Mouse (Mus musculus) lung, adult 18-20 months (tissue): ENCODE measurements around the gene Ncbp1.

Experiments
- DNase-seq, 2 experiments: peaks; one replicate each; pipeline ENCODE4 v3.0.0; 2022; ENCODE audit warnings: mixed read lengths in 2 of 2

Gene Ncbp1

DNA sequence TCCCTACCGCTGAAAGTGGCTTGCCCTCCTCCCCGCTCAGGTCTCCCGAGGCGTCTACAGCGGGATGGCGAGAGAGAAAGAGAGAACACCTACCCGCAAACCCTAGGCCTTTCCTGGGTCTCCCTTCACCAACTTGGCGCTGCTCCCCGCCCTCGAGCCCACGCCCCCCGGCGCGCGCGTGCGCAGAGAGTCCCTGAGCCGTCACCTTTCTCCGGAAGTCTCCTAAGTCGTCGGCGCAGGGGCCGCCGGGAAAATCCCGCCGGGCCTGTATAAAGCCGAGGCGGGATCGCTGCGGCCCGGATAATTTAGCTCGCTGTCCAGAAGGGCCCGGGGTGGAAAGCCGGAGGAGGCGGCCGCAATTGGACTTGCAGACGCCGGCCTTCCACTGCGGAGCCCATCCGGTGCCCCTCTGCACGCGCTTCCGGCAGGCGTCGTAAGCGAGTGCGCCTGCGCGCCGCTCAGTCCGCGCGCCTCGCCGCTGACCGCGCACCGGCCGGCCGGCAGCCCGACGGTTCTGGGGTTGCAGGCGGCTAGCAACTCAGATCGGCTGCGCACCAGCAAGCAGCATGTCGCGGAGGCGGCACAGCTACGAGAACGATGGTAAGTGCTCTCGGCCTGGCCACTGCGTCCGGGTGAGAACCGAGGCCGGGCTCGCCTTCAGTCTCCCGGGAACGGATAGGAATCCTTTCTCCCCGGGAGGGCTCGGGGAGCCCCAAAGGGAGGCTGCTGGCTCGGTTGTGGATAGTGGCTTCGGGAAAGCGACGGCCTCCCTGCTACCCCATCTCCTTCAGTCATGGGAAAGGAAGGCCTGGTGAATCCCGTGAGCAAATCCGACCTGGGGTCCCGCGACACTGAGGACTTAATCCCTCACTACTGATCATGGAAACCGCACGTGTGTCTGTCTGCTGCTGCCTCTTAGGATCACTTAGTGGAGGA, at the start of gene Ncbp1, which contains the start of gene Tstd2:
Gene Ncbp1, plus strand, starts transcription at position 327 of the 936 bp plus-strand sequence.
Gene Tstd2, minus strand, starts transcription at position 408 of the 936 bp plus-strand sequence.
- peak; percentile 89 to 91 for DNase-seq

DNA sequence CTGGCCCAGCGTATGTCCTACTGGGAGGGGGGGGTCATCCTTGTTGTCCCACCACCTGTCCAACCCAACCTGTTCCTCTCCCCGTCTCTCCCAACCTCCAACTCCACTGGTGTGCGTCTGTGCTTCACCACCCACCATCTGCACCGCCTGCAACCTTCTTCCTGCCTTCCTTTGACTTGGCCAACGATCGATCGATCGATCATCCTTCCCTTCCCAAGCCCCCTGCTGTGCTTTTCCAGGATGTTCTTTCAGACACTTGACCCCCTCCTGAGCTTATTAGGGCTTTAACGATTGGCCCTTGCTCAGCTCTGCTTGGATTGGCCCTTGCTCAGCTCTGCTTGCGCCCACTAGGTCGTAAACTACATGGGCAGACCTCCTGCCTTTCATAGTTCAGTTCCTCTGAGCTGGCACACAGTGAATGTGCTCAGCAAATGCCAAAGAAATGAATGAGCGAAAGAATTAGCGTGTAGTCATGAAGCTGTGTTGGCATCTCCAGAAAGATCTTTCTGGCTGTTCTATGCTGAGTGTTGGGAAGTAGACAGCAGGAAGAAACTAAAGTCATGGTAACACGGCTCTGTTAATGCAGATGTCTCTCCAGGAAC, 48.8 kb upstream of the Ncbp1 start:
- DNase-seq = no peak

DNA sequence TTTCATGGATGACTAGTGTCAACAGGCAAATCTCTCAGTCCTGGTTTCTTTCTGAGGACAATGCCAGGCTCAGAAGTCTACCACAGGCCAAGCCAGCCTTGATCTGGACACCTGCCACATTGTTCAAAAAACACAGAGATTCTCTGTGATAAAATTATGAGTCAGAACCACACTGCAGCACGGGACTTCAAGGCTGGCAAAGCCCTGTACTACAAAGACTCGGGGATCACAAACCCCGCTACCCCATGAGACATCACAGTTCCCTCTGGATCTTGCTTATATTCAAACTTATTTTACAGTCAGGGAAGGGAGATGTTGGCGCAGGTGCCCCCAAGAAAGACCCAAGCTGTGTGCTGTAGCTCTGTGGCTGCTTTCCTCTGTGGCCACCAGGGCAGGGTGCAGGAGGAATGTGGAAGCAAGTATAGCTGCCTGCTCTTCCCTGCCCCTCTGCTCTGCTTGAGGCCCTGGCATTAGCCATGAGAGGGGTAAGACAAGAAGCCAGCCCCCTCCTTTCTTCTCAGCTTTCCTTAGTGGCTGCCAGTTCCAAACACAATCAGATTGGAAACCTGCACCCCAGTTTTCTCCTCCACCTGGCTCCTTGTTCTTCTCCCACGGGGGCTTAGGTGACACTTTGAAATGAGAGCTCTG, 45.9 kb upstream of the Ncbp1 start:
- no peak for DNase-seq

DNA sequence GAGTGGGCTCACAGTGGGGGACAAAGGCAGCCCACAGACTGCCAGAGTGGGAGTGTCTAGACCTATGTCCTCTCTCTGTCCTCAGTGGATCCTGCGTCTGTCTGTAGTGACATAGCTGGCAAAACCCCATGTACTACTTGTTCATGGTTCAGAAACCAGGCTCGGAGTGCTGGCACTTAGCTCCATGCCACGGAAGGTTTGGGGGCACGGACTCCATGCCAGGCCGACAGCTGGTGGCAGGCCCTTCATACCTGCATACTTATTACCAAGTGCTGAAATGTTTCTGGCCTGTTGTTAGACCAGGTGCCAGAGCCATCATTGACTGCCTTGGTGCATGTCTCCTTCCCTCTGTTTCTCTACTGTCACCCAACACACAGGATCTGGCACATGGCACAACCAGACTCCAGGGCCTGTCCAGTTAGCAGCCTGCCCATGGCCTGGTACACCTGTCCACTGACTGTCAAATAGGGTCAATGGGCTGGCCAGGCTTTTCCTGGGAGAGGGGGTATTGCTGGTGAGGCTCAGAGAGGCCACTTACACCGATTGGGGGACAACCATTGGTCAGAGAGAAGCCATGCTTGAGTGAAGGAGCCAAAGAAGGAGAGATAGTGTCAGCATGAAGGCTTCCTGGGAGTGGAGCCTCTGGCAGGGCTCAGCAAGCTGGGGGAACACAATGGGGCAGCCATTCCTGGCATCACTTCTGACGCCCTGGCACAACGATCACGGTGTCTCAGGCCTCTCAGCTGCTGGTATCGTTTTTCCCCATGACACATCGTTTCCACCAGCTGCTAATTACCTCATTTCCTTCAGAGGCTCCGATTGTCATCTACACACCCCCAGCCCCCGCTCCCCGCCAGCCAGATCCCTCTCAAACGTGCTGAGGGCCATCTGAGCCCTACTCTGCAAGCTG, 43.2 kb upstream of the Ncbp1 start:
- DNase-seq = no peak

DNA sequence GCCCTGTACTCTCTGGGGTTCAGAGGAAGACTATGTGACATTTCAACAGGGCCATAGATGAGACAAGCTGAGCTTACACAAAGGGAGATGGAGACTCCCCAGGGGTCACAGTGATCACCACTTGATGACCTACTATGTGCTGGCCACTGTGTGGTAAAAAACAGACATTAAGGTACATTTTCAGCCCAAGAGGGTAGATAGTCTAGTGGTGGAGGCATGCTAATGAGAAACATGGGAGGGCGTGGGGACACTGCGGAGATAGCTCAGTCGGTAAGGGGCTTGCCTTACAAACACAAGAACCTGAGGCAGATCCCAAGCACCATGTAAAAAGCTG, 42.6 kb upstream of the Ncbp1 start:
- no peak for DNase-seq

DNA sequence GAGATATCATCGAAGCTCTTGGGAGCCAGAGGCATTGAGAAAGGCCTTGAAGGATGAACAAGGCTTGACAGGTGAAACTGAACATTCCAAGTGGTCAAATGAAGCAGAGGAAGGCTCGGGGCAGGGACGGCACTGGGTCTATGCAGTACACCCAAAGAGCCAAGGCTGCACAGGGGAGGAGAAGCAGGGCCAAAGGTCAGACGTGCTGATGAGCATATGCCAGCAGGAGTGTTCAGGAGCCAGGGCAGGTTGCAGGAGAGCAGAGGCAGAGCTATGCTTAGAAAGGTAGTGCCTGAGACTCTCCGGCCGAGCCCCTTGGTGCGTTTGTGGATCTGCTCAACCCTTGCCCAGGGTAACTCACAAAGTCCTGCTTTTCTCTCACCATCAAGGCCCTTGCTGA, 41.9 kb upstream of the Ncbp1 start:
- DNase-seq = no peak

DNA sequence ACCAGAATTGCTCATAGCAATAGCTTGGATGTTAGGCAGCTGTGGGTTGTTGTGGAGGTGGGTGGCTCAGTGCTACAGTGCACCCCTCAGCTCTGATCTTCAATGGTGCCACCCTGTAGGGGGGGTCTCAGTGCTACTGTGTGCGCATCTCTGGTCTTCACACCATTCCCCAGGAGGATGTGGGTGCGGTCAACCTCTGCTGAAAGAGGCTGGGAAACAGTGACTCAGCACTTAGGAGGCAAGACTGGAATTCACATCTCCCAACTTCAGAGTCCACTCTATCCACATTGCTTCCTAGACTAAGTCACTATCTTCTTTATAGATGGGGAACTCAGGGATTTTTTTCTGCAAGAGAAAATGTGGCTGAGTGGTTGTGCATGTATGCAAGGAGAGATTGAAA, 40.8 kb upstream of the Ncbp1 start:
- DNase-seq = no peak

DNA sequence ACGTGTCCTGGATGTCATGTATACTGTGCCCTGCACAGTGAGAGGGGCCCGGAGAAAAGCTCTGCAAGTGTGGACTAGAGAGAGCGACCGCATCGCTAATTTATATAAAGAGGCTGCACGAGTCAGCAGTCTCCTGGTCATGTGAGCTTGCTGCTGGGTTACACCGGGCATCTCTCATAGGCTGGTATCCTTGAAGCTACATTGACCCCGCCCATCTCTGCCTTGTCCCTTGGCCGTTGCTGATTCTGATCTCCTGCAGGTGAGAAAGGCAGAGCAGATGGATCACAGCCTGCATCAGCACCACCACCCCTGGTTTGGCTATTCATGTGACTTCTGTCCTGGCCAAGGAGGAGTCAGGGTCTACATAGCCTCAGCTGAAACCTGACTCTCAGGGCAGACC, 39.3 kb upstream of the Ncbp1 start:
- no peak for DNase-seq

DNA sequence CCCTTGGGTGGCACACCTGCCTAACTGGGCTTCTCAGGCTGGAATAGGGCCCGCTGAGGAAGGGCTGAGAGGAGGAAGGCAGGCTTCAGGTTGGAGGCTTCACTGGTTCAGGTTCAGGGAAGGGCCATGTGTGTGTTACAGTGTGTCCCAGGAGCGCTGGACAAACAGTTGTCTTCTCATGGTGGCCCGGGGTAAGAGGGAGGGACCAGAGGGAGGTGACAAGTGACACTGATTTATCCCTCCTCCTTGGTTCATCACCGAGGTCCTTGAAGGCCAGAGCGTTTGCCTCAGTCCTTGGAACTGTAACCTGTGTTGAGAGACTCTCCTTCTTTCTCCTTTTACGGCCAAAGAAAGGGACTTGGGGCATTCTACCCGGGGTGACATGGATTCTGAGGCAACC, 37.9 kb upstream of the Ncbp1 start:
- DNase-seq = no peak

DNA sequence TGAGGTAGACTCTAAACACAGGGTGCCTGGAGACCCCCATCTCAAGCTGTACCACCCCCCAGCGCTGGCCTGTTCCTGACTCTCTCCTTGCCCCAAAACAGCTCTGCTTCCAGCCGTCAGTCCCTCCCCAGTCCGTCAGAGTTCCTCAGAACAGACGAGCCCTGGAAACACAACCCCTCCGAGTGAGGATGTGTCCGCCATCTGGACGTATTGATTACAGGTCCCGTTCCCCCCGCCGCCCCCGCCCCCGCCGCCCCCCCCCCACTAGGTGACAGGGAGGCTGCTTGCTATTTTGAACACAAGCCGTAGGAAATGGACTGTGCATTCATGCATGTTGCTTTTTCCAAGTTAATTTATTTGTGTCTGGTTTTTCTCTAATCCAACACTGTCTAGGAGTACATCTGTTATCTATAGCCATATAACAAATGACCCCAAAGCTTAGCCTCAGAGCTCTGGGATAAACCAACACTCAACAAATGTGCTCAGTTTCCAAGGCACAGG, 37.2 kb upstream of the Ncbp1 start:
- no peak for DNase-seq

DNA sequence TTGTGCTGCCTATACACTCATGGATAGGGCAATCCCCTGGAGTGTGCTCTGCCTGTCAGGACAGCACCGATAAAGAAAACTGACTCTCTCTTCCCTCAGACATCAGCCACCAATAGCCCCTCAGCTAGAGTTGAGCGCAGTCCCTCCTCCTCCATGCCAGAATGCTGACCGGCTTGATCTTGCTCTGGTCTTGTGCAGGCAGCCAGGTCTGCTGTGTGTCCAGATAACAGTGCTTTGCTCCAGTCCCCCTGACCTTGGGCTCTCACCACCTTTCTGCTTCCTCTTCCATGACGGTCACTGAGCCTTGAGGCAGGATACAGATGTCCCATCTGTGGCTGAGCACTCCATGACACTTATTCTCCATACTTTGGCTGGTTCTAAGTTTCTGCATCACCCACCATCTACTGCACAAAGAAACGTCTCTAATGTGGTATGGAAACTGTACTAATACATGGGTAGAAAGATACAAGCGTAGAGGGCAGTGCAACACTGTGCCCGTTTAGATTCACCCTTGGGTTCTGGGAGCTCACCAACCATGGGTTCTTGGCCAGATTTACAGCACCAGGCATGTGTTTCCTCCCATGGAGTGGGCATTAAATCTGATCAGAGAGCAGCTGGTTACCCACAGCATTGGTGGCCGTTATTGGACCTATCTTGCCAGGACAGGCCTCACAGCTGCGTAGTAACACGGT, 36.2 kb upstream of the Ncbp1 start:
- DNase-seq = no peak

DNA sequence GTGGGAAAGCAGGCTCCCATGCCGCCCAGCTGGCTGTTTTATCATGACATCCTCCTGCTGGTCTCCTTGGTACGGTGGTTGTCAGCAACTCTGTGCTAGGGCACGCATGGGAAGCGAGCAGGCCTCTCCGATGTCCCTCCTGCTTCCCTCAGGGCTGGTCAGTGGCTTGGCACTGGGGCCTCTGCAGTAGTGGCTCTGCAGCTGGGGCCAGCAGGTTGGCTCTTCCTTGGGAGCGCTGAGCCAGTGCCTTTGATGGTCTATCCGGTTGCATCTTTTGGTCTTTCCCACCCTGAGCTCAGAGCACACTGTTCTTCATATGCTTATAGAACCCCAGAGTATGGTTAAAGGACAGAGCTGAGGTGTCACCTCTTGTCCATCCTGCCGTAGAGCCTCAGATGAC, 28.3 kb upstream of the Ncbp1 start:
- DNase-seq = no peak

DNA sequence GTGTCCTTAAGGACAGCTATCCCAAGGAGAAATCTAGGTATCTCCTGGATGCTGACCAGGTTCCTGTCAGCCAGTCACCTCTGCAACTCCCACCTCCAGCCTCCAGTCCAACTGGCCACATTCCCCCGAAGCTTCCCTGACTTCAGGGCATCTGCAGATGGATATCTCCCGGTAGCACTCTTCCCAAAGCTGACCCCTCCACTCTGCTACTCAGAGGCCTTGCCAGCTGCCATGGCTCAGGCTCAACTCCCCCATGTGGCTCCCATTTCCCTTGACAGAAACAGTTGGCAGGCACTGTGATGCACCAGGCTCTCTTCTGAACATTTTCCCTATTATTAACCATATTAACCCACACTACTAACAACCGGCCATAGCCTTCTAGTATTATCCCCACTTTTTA, 27.1 kb upstream of the Ncbp1 start:
- DNase-seq = no peak

DNA sequence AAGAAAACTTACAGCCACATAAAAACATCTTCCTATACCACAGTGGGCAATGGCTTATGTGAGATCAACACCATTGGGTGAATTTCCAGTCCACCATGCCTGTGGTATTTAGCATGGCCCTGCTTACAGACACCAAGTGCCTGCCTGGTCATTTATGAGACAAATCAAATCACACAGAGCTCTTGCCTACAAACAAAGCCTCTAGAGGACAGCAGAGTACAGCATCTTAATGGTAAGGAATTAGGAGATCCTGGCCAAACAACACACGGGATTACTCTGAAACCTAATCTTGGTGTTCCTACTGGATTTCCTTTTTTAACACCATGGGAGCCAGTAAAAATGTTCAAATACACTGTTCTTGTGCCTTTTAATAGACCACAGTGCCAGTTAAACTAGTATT, 23.1 kb upstream of the Ncbp1 start:
- no peak for DNase-seq

DNA sequence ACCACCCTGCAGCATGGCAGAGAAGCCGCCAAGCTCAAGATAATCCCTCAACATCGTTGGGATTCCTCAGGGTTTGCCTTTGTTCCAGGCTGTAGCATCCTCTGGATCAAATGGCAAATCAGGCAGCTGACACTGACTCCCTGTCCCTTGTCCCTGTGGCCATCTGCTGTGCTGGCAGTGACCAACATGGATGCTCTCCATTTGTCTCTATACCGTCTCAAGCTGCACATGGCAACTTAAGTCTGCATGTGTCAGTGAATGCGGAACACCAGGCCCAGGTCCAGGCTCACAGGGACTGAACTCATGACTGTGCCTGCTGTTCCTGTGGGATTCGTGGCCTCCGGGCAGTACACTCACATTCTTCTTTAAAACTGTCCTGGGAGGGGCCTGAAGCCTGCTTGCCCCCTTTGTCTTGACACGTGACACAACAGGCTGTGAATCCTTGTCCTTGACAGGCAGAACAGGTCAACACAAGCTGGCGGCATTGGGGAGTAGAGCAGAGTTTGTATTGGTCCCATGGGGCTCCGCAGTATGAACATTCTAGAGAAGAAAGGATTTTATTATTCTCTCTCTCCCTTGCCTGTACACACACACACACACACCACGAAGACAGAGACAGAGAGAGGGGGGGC, 21.8 kb upstream of the Ncbp1 start:
- no peak for DNase-seq

DNA sequence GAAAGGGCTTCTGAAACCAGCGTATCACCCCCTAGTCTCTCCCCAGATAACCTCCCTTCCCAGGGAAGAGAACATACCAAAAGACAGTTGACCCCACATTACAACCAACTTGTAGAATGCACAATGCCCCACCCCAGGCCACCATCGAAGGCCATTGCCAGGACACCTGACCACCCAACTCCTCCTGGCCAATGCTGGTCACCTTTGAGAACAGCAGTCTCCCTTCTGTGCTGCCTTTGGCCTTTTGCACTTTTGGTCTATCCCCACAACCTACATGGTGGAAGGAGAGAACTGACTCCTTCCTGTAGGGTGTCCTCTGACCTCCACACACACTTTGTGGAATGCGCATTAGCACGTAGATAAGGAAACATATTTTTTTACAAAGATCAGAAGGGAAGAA, 20.9 kb upstream of the Ncbp1 start:
- no peak for DNase-seq

DNA sequence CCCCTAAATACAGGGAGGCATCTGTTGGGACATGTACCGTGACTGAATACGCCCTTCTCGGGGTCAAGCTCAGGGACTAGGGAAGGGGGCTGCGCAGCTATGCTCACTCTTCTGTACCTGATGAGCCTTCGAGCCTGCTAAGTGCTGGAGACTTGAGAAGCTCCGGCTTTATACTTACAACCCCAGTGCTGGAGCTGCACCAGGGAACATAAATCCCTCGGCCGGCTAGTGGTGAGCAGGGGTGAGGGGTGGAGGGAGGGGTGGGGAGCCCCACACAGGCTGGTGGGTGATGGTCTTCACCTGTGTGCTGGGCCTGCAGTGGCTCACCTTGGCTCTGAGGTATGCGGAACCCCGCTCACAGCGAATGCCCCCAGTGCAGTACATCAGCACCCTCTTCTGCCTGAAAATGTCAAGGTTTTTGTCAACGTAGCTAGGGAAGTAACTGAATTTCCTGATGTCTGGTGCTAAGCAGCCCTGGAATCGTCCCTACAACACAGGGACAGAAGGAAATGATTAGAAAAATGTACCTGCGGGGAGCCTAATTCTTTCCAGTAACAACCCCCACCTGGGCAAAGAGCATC, 18.8 kb upstream of the Ncbp1 start:
- DNase-seq = no peak

DNA sequence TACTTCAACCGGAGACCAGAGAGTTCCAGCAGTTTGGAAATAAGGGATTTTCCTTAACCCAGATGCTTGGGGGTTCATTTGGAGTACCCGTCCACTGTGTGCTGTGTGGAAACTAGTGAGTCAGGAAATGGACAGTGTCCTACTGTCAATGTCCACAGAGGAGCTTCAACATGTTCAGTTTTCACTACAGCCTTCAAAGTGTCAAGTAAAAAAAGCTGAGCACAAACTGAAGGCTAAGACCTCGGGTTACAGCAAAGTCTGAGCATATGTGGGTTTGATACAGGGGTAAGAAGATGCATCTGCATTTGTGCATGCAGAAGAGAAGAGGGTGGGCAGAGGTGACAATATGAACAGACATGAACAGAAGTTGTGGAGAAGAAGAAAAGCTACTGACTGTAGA, 17.6 kb upstream of the Ncbp1 start:
- DNase-seq = no peak

DNA sequence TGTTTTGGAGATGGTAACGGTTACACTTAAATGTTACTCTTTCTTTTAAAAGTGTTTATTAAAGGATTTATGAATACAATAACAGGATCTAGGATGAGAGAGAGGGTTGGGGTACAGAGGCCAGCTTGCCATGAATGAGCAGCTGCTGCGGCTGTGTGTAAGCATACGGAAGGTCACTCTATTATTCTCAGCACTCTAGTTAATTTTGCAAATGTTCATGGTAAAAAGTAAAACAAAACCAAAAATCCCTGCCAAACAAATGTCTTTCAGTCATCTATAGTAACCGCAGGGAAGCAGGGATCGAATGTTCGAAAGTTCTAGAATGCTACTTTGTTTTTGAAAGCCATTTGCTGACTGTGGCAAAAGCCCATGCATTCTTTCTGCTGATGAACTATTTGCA, 15.1 kb upstream of the Ncbp1 start:
- no peak for DNase-seq

DNA sequence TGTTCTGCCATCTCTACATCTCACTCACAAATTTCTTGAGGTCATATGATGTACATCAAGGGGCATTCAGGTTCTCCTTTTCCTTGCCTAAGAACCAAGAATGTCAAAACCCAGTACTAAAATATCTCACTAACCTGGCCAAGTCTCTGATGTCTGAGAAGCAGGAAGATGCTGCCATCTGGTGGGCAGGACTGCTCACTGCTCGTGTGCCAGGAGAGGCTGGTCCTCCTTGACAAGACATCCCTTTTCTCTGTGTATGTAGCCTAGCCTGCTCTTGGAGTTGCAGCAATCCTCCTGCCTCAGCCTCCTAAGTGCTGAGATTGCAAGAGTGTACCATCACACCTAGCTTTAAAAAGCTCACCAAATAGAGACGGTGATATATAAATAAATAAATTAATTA, 11.9 kb upstream of the Ncbp1 start:
- DNase-seq = peak; percentile 53 to 60

DNA sequence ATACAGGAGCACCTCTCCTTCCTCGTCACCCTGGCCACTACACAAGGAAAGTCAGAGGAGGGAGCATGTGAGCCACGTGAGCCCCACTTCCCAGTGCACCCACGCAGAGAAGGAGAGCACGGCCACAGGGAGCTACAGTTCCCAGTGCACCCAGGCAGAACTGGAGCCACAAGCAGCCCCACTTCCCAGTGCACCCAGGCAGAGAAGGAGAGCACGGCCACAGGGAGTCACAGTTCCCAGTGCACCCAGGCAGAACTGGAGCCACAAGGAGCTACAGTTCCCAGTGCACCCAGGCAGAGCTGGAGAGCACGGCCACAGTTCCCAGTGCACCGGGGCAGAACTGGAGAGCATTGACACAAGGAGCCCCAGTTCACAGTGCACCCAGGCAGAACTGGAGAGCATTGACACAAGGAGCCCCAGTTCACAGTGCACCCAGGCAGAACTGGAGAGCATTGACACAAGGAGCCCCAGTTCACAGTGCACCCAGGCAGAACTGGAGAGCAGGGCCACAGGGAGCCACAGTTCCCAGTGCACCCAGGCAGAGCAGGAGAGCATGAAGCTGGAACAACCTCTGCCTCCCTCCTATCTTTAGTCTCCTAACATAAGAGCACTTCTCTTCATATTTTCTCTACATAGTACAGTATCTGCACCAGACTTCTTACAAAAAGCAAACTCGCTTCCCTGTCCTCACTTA, 9.0 kb upstream of the Ncbp1 start:
- DNase-seq = no peak
